Mouse (Mus musculus) heart, embryonic 15.5 days (tissue): ENCODE results near the gene Zfp980. TPM values are rescaled to one million over a fixed set of nuclear protein-coding genes. Genes with fewer than 3 reads are reported as not detected.
A peak's percentile ranks its signal among the peaks of the same experiment; 100 is the strongest.
"Not testable (repeated sequence)": the region's sequence is repeated elsewhere in the genome, so short reads cannot be mapped to it uniquely, and the experiment has no call there.

Experiments
- ATAC-seq: fragments of 200-750 bp; cut with Nextera tagmentation; replicated peaks from 2 replicates; pipeline ENCODE4 v1.8.0; 2017; ENCODE audit warnings: low read depth, moderate TSS enrichment; ENCODE audit not compliant: insufficient number of reproducible peaks, insufficient read depth, low FRiP score
- H3K27ac ChIP-seq: fragments of 300-500 bp; sonication (generic); 2 replicates; pipeline ENCODE4 v1.5.1; 2015; ENCODE audit warnings: mild to moderate bottlenecking, inconsistent platforms
- H3K27me3 ChIP-seq: fragments of 300-500 bp; sonication (generic); 2 replicates; pipeline ENCODE4 v1.6.1; 2015; ENCODE audit warnings: inconsistent platforms
- H3K36me3 ChIP-seq: fragments of 300-500 bp; sonication (generic); 2 replicates; pipeline ENCODE4 v1.6.1; 2015; ENCODE audit warnings: mild to moderate bottlenecking, inconsistent platforms
- H3K4me1 ChIP-seq: fragments of 300-500 bp; sonication (generic); replicated peaks from 2 replicates; pipeline ENCODE4 v1.6.1; 2015; ENCODE audit warnings: inconsistent platforms
- H3K4me2 ChIP-seq: fragments of 300-500 bp; sonication (generic); 2 replicates; pipeline ENCODE4 v1.6.1; 2015; ENCODE audit warnings: inconsistent platforms, mild to moderate bottlenecking, moderate library complexity
- H3K4me3 ChIP-seq: fragments of 300-500 bp; sonication (generic); 2 replicates; pipeline ENCODE4 v1.5.1; 2015; ENCODE audit warnings: mild to moderate bottlenecking, inconsistent platforms
- H3K9ac ChIP-seq: fragments of 300-500 bp; sonication (generic); 2 replicates; pipeline ENCODE4 v1.6.1; 2015; ENCODE audit warnings: mild to moderate bottlenecking, inconsistent platforms
- H3K9me3 ChIP-seq: fragments of 300-500 bp; sonication (generic); replicated peaks from 2 replicates; pipeline ENCODE4 v1.6.1; 2016; ENCODE audit warnings: inconsistent platforms
- WGBS: fragments of 180-500 bp; shearing (Covaris S2); methylation state at CpG from one replicate; pipeline ENCODE4 v1.1.7; 2015; ENCODE audit warnings: mixed read lengths; 5-methylcytosine and 5-hydroxymethylcytosine counted together
- polyA plus RNA-seq: library from polyadenylated mRNA; unstranded; fragments of >200 nt; fragmentation: Nextera tagmentation; extraction: Ambion mirVana; gene quantifications from 2 replicates; pipeline ENCODE4 v1.2.1, GENCODE M21; 2015

Gene Zfp980
- polyA plus RNA-seq: not detected in 2 replicates

- WGBS: 62% methylated on average over 3 of the region's 3 CpGs
- not testable (repeated sequence) for H3K4me3 ChIP-seq, H3K27ac ChIP-seq, H3K27me3 ChIP-seq, H3K9ac ChIP-seq, H3K4me2 ChIP-seq, H3K9me3 ChIP-seq, ATAC-seq, H3K36me3 ChIP-seq, H3K4me1 ChIP-seq
These were observed at the start of gene Zfp980 for GRCm38 (mm10) chr4:145670385-145670784. Zfp980 (plus strand) TSS chr4:145670685.

- peak overlapping the region; percentile 30; the same call in 1 of the 2 replicates for H3K4me2 ChIP-seq
- not testable (repeated sequence) for H3K9me3 ChIP-seq, H3K27me3 ChIP-seq, H3K27ac ChIP-seq, H3K9ac ChIP-seq, ATAC-seq, H3K4me1 ChIP-seq, H3K36me3 ChIP-seq
- H3K4me3 ChIP-seq: peak overlapping the region; percentile 19; the same call in 1 of the 2 replicates
- WGBS: 24% methylated on average over 72 of the region's 83 CpGs
These were observed 29.9 kb upstream of the Zfp980 start for GRCm38 (mm10) chr4:145640416-145641185.

DNA sequence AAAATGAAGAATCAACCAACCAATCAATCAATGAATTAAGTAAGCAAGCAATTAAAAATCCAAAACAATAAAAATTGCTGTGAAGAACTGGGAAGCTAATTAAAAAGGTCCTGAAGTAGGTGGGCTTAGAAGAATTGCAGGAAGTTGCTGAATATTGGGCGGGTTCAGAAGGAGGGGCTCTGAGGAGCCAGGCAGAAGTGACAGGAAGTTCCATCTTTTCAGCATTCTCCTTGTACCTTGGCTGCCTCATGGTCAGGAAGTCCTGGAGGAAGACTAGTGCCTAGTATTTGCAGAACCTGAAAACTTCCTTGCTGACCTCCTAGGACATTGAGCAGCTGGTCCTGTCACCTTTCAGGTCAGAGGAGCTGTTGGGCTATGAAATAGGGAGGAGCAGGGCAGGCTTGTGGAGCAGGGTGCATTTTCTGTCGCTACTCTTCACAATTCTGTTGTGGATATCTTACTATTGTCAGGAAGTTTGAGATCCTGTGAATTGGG is 3.8 kb downstream of the Zfp980 start:
- not testable (repeated sequence) for H3K4me3 ChIP-seq, H3K4me1 ChIP-seq, H3K9ac ChIP-seq, H3K9me3 ChIP-seq, H3K27ac ChIP-seq, ATAC-seq, H3K36me3 ChIP-seq, H3K4me2 ChIP-seq, H3K27me3 ChIP-seq
- 59% methylated on average over 2 of the region's 2 CpGs for WGBS

DNA sequence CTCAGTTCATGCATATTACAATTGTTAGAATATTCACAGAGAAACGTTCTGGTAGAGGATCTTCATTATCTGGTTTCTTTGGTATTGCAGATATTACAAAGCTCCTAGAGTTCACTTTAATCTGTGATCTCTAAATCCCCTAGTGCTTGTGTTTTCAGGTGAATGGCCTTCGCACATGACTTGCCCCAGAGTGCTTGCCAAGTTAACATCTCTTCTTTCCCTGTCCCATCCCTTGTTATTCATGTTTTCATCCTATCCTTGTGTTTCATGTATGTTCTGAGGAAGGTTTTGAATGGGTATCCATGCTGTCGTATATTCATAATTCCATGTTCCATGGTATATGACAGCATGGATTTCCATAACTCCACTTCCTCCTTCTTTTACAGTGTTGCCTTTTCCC is 9.7 kb downstream of the Zfp980 start:
- ATAC-seq, H3K27ac ChIP-seq, H3K4me2 ChIP-seq, H3K4me3 ChIP-seq, H3K9ac ChIP-seq, H3K9me3 ChIP-seq, H3K4me1 ChIP-seq, H3K36me3 ChIP-seq, H3K27me3 ChIP-seq: not testable (repeated sequence)
- 72% methylated on average over 3 of the region's 3 CpGs for WGBS

DNA sequence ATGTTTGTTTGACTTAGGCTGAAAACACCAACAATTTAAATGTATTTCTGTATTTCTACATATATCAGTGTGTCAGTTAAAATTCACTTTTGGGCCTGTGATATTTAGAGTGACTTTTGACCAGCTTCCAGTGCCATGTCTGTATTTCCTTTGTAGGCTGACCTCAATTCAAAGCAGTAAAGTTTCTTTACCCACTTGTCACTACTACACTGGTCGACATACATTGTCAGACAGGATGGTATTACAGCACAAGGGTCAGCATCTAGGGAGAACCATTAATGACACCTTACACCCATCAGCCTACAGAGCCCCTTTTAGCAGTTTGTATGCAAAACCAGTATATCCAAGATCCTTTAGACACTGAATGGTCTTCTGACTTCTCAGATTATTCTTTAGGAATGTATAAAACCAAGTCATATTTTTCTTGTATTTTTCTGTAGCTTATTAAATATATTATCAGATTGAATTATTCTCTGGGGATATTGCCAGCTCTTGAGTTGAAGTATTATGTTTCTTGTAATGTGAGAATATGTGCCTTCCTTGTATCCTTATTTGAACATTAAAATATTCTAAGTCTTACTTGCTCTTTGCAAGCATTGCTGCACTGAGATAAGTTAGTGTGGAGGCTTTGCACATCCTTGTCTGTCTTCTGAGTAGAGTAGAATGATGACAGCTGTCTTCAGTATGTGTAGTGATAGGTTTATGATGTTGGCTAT is 10.3 kb downstream of the Zfp980 start:
- not testable (repeated sequence) for H3K4me1 ChIP-seq, H3K36me3 ChIP-seq, H3K9ac ChIP-seq, H3K27me3 ChIP-seq, H3K27ac ChIP-seq, H3K4me2 ChIP-seq, H3K4me3 ChIP-seq, H3K9me3 ChIP-seq
- 24% methylated on average over 1 of the region's 1 CpGs for WGBS
- ATAC-seq: 0 out of 2 replicates have a peak, but pooled peaks have one; percentile 22

- H3K27ac ChIP-seq, H3K4me1 ChIP-seq, H3K9ac ChIP-seq, H3K4me2 ChIP-seq, H3K27me3 ChIP-seq, H3K36me3 ChIP-seq, H3K4me3 ChIP-seq, H3K9me3 ChIP-seq: not testable (repeated sequence)
- WGBS: 76% methylated on average over 9 of the region's 11 CpGs
- ATAC-seq: peak; percentile 47
These were observed 11.5 kb downstream of the Zfp980 start for GRCm38 (mm10) chr4:145682021-145682420.

DNA sequence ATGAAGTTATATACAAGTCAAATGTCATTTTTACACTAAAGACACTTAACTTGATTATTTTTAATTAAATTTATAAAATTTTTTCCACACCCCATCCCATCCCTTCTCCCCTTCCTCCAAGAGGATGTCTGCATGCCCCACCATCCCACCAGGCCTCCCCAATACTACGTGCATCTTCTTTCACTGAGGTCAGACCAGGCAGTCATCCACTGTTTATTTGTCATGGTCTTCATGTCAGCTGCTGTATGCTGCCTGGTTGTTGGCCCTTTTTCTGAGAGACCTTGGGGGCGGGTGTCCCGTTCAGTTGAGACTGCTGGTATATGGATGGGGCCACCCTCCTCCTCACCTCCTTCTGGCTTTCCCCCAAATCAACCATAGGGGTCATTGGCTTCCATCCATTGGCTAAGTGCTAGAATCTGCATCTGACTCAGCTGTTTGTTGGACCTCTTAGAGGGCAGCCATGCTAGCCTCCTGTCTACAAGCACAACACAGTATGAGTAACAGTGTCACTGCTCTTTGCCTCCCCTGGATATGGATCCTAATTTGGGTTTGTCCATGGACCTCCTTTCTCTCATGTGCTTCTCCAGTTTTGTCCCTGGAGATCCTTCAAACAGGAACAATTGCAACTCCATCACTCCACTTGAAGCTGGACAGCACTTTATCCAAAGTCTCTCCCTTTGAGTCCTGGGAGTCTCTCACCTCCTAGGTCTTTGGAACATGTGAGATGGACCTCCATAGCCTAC is 12.7 kb downstream of the Zfp980 start:
- WGBS: 67% methylated on average over 3 of the region's 3 CpGs
- H3K4me1 ChIP-seq, ATAC-seq, H3K36me3 ChIP-seq, H3K4me2 ChIP-seq, H3K4me3 ChIP-seq, H3K27me3 ChIP-seq, H3K9ac ChIP-seq, H3K9me3 ChIP-seq, H3K27ac ChIP-seq: not testable (repeated sequence)

GRCm38 (mm10) chr4:145686061-145686460 is 15.6 kb downstream of the Zfp980 start:
- not testable (repeated sequence) for H3K9ac ChIP-seq, H3K4me3 ChIP-seq, H3K4me2 ChIP-seq, H3K27ac ChIP-seq, H3K4me1 ChIP-seq, H3K27me3 ChIP-seq, ATAC-seq, H3K36me3 ChIP-seq
- H3K9me3 ChIP-seq: peaks cover 11% of the 10 kb centered on the region
- WGBS: 43% methylated on average over 2 of the region's 2 CpGs

DNA sequence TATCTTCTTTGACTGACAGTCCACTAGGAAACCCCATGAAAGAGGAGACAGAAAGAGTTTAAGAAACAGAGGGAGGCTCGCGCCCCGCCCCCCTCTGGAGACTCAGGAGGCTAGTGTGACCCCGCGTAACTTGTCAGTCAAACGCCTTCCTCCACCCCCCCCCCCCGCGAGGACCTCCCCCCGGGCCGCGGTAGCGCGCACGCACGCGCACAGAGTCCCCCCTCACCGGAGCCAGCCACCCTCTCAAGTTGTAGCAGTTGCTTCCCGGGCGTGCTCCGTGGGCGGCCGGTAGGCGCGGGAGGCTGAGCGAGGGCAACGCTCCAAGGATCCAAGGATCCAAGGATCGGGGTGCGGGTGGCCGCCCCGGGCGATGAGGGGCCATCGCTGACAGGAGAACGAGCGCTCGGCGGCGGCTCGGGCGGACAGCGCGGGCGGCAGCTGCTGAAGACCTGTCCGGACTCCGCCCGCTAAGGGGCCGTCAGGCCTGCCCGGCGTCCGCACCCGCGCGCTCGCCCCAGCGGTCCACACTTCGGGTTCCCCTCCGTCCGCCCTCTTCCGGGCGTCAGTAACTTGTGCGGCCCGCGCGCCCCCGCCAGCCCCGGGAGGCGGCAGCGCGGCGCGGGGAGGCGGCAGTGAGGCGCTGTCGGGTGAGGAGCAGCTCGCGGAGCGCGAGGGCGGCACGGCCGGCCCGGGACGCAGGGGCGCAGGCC is 74.6 kb downstream of the Zfp980 start:
- Histone ChIP-seq H3K4me3 (peak overlapping the region; percentile 40), H3K4me2 (peak overlapping the region; percentile 60)
- H3K36me3 ChIP-seq, H3K9ac ChIP-seq, H3K9me3 ChIP-seq, H3K27me3 ChIP-seq, H3K4me1 ChIP-seq, H3K27ac ChIP-seq: not testable (repeated sequence)
- 2% methylated on average over 49 of the region's 83 CpGs for WGBS
- ATAC-seq: peak; percentile 78

GRCm38 (mm10) chr4:145745645-145745991 is 75.1 kb downstream of the Zfp980 start:
- H3K9ac ChIP-seq, H3K4me3 ChIP-seq, H3K4me1 ChIP-seq, H3K36me3 ChIP-seq, H3K27me3 ChIP-seq, H3K27ac ChIP-seq, H3K9me3 ChIP-seq: not testable (repeated sequence)
- WGBS: no CpG with 5 or more reads among the region's 30 CpGs
- H3K4me2 ChIP-seq: peak overlapping the region; percentile 60; the same call in 1 of the 2 replicates
- ATAC-seq: 0 out of 2 replicates have a peak, but pooled peaks have one; percentile 14
